Mouse (Mus musculus) ES-Bruce4 (cell line): ENCODE data around the gene Cnbp. TPM values are rescaled to one million over a fixed set of nuclear protein-coding genes. Genes with fewer than 3 reads are reported as not detected.

Experiments used
- H3K27ac ChIP-seq: 2 replicates; pipeline ENCODE4 v1.5.1; 2012; ENCODE audit warnings: low read length, inconsistent platforms; ENCODE audit not compliant: insufficient read depth
- H3K27me3 ChIP-seq: 2 replicates; pipeline ENCODE4 v1.6.1; 2012; ENCODE audit warnings: mild to moderate bottlenecking, low read length, inconsistent platforms; ENCODE audit not compliant: control insufficient read depth, poor library complexity, insufficient read depth, severe bottlenecking
- H3K36me3 ChIP-seq: 2 replicates; pipeline ENCODE4 v1.6.1; 2012; ENCODE audit warnings: inconsistent platforms, mild to moderate bottlenecking, low read length, moderate library complexity; ENCODE audit not compliant: control insufficient read depth, poor library complexity, insufficient read depth, severe bottlenecking
- H3K4me1 ChIP-seq: one replicate; pipeline ENCODE4 v1.8.1; 2011; ENCODE audit warnings: low read length; ENCODE audit not compliant: control insufficient read depth, insufficient read depth
- H3K4me3 ChIP-seq: 2 replicates; pipeline ENCODE4 v1.5.1; 2011; ENCODE audit warnings: low read depth, mild to moderate bottlenecking, low read length
- H3K9ac ChIP-seq: 2 replicates; pipeline ENCODE4 v1.6.1; 2012; ENCODE audit warnings: low read depth, mild to moderate bottlenecking, inconsistent platforms; ENCODE audit not compliant: poor library complexity, severe bottlenecking
- H3K9me3 ChIP-seq: replicated peaks from 2 replicates; pipeline ENCODE4 v1.6.1; 2012; ENCODE audit warnings: mild to moderate bottlenecking, low read length, inconsistent platforms; ENCODE audit not compliant: control insufficient read depth, poor library complexity, insufficient read depth, severe bottlenecking
- CTCF ChIP-seq: IDR thresholded peaks from one replicate; pipeline ENCODE4 v1.8.1; 2011; ENCODE audit warnings: low read depth, low read length
- EP300 ChIP-seq: IDR thresholded peaks from 2 replicates; pipeline ENCODE4 v1.6.1; 2011; ENCODE audit warnings: low read depth, low read length; ENCODE audit not compliant: insufficient read depth
- POLR2A ChIP-seq: IDR thresholded peaks from one replicate; pipeline ENCODE4 v1.8.1; 2011; ENCODE audit warnings: low read length; ENCODE audit not compliant: insufficient read depth
- polyA plus RNA-seq: library from polyadenylated mRNA; stranded (reverse); fragments of >200 nt; gene quantifications from 2 replicates; pipeline ENCODE4 v1.2.4, GENCODE M21; 2011; ENCODE audit warnings: low read depth; ENCODE audit not compliant: missing spikeins, insufficient read depth, insufficient read length

Gene Cnbp
- polyA plus RNA-seq, 1 experiment, result 481 TPM

DNA sequence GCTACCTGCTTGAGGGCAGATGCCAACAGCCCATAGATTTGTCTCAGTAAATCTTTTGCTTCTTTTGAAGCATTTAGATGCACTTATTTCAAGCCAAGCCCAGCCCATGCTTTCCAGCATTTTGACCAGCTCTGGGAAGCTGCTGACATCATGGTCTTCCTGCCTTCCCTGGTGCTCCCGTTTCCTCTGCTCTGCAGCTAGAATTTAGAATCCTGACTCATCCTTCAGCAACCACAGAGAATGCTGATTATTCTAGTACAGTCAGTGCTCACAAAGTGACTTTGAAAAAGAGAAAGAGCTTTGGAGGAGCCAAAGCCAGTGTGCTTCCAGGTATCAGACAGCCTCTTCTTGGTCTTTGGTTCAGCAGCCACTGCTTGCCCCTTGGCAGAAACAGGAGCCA, 6.2 kb upstream of the Cnbp start:
- Histone ChIP-seq H3K4me3 (no peak overlapping the region), H3K9me3 (no peaks in the 10 kb centered on the region), H3K4me1 (no peaks in the 10 kb centered on the region), H3K27me3 (no peaks in the 10 kb centered on the region), H3K9ac (no peak overlapping the region), H3K36me3 (no peaks in the 10 kb centered on the region), H3K27ac (no peak overlapping the region)
- TF ChIP-seq CTCF, result no peak
- TF ChIP-seq EP300, result no peak
- TF ChIP-seq POLR2A, result no peak

GRCm38 (mm10) chr6:87853446-87853845, 2.5 kb upstream of the Cnbp start:
- peaks cover 7% of the 10 kb centered on the region for H3K36me3 ChIP-seq
- H3K9me3 ChIP-seq, result no peaks in the 10 kb centered on the region
- H3K4me1 ChIP-seq, result no peaks in the 10 kb centered on the region
- no peak overlapping the region for H3K4me3 ChIP-seq
- H3K27me3 ChIP-seq, result no peaks in the 10 kb centered on the region
- H3K9ac ChIP-seq, result no peak overlapping the region
- no peak for TF ChIP-seq EP300
- no peak for TF ChIP-seq POLR2A
- no peak for TF ChIP-seq CTCF
- H3K27ac ChIP-seq, result peak overlapping the region; percentile 62; the same call in 1 of the 2 replicates

- H3K9me3 ChIP-seq, result no peaks in the 10 kb centered on the region
- peak overlapping the region; percentile 96 for H3K9ac ChIP-seq
- H3K4me1 ChIP-seq, result no peaks in the 10 kb centered on the region
- peaks cover 22% of the 10 kb centered on the region for H3K36me3 ChIP-seq
- no peak overlapping the region for H3K27ac ChIP-seq
- no peak overlapping the region for H3K4me3 ChIP-seq
- TF ChIP-seq EP300 (no peak), POLR2A (no peak), CTCF (no peak)
- no peaks in the 10 kb centered on the region for H3K27me3 ChIP-seq
Measured at GRCm38 (mm10) chr6:87851871-87852270, 965 bp upstream of the Cnbp start.

DNA sequence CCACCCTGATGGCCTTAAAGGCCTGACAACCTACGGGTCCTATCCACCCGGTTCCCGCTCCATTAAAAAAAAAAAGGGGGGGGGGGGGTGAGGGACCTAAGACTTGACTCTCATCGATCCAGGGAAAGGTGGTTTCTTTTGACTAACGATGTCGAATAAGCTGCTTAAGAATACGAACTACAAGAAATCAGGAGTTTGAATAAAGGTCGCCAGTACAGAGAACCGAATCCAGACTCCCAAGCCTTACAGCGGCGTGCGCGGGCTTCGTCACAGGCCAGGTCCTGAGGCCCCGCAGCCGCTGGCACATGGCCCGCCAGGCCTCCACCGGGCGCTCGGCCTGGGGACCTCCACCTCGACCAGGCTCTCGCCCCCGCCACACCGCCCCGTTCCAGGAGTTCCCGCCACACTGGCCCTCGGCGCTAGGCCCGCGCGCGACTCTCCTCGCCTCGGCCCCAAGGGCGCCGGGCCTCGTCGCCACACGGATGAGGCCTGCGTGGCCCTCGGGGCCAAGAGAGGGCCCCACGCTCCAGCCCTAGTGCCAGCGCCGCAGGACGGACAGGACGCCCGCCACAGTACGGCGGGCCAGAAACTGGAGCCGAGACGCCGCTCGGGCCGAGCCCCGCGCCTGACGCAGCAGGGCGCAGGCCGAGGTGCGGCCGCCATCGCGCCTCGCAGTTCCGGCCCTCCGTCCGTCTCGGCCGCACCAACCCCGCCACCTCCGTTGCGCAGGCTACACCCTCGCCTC, 579 bp downstream of the Cnbp start:
- Histone ChIP-seq H3K4me1 (no peaks in the 10 kb centered on the region), H3K4me3 (peak overlapping the region; percentile 87), H3K27ac (peak overlapping the region; percentile 64), H3K9ac (peak overlapping the region; percentile 96), H3K27me3 (no peaks in the 10 kb centered on the region), H3K9me3 (no peaks in the 10 kb centered on the region), H3K36me3 (peaks cover 36% of the 10 kb centered on the region)
- TF ChIP-seq CTCF (no peak), POLR2A (no peak), EP300 (no peak)

DNA sequence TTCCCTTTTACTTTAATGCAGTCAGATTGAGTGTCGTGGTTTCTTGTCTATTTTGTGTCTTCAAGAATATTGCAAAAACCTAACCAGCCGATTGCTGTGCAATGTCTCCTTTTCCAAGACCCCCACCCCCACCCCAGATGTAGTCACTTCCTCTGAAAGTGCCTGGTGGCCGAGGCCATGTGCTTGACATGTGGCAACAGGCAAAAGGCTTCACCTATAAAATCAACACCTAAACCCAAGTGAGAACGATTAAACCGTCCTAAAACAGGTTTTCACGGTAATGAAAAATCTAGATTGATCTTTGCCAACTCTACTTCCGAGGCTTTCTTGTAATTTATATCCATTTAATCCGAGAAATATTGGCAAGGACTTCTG, 1.1 kb downstream of the Cnbp start:
- Histone ChIP-seq H3K4me1 (no peaks in the 10 kb centered on the region), H3K36me3 (peaks cover 42% of the 10 kb centered on the region), H3K9me3 (no peaks in the 10 kb centered on the region), H3K4me3 (peak overlapping the region; percentile 87), H3K27me3 (no peaks in the 10 kb centered on the region), H3K27ac (0 out of 2 replicates have a peak overlapping the region, but pooled peaks have one; percentile 54), H3K9ac (peak overlapping the region; percentile 96)
- TF ChIP-seq POLR2A, result no peak

GRCm38 (mm10) chr6:87846813-87847212, 4.1 kb downstream of the Cnbp start:
- H3K4me1 ChIP-seq, result no peaks in the 10 kb centered on the region
- H3K36me3 ChIP-seq, result peaks cover 63% of the 10 kb centered on the region
- H3K27ac ChIP-seq, result no peak overlapping the region
- H3K9me3 ChIP-seq, result no peaks in the 10 kb centered on the region
- no peak overlapping the region for H3K4me3 ChIP-seq
- no peaks in the 10 kb centered on the region for H3K27me3 ChIP-seq
- TF ChIP-seq CTCF (no peak), EP300 (no peak), POLR2A (no peak)
- H3K9ac ChIP-seq, result 0 out of 2 replicates have a peak overlapping the region, but pooled peaks have one; percentile 29
